16 mouse cellular contexts compared by ENCODE assay signal in genomic region chr19:22604322-22604721, GRCm38 (mm10).
DNase-seq lines count a peak whose midpoint lies in the region; ATAC-seq and TF ChIP-seq lines count a peak whose summit lies in the region.
"Had no signal": no experiment of that assay in that cellular context is flagged by ENCODE, and none has a peak within 500 bp of the region (broad histone marks: within the 10 kb centered on the region; RNA-seq: fewer than 3 reads in every experiment).

No protein-coding gene starts in this region.

- intact Hi-C loops in heart, postnatal 14 days (cut with DNase I) = no loop called here

- H3K9ac ChIP-seq in hindbrain, postnatal 0 days (replicated peaks; ENCODE audit: low read length) = no peak overlapping the region
- no peak overlapping the region for H3K9ac ChIP-seq in CH12.LX (ENCODE audit: insufficient read depth, low read depth)

- 24% methylated on average over 4 of the region's 4 CpGs for WGBS in hindbrain, postnatal 0 days
- 41% methylated on average over 4 of the region's 4 CpGs for WGBS in hindbrain, embryonic 10.5 days

- H3K4me1 ChIP-seq in hindbrain, postnatal 0 days (ENCODE audit: insufficient read depth, low read length) = peaks cover 3% of the 10 kb centered on the region; the same call in 1 of the 2 replicates
- H3K4me1 ChIP-seq in hindbrain, embryonic 10.5 days (replicated peaks) = no peaks in the 10 kb centered on the region
- H3K4me1 ChIP-seq in CH12.LX (ENCODE audit: control insufficient read depth in 1 of 2, insufficient read depth in 2 of 2) = peaks cover 18 to 55% of the 10 kb centered on the region in 2 experiments
- H3K4me1 ChIP-seq: heart, embryonic 10.5 days had no signal

- in situ Hi-C loops in CH12.LX (cut with MboI; ENCODE audit: low pct_ligation_motif_present, low pct_unique_long_range_greater_than_20kb, low sequenced_read_pairs) = no loop called here

- TF ChIP-seq CTCF in hindbrain, postnatal 0 days (IDR thresholded peaks at IDR 0.05; ENCODE audit: low read depth) = no peak
- no peak for TF ChIP-seq CTCF in CH12.LX (conservative IDR thresholded peaks at IDR 0.05 in 1 of 2, IDR thresholded peaks at IDR 0.05 in 1 of 2; ENCODE audit: low read depth in 2 of 2, low read length in 2 of 2)

- no peaks in the 10 kb centered on the region for H3K27me3 ChIP-seq in hindbrain, postnatal 0 days (ENCODE audit: insufficient read depth, low read length)
- H3K27me3 ChIP-seq in hindbrain, embryonic 10.5 days (ENCODE audit: insufficient read depth, poor library complexity, severe bottlenecking) = no peaks in the 10 kb centered on the region
- H3K27me3 ChIP-seq in CH12.LX (replicated peaks) = no peaks in the 10 kb centered on the region

- no peak overlapping the region for H3K4me3 ChIP-seq in hindbrain, postnatal 0 days (ENCODE audit: low read length)
- no peak overlapping the region for H3K4me3 ChIP-seq in hindbrain, embryonic 10.5 days
- no peak overlapping the region for H3K4me3 ChIP-seq in CH12.LX (replicated peaks in 1 of 3; ENCODE audit: low read depth in 2 of 3, low read length in 2 of 3, poor library complexity in 1 of 3)
- H3K4me3 ChIP-seq: heart, embryonic 10.5 days; myocyte had no signal

- dilution Hi-C loops in CH12.LX (cut with MboI; ENCODE audit: extremely low pct_ligation_motif_present, extremely low pct_unique_long_range_greater_than_20kb, low sequenced_read_pairs) = no loop called here

- TF ChIP-seq EP300 in CH12.LX (IDR thresholded peaks at IDR 0.05; ENCODE audit: low read length) = peak; percentile 42; the same call in 1 of the 2 replicates

- TF ChIP-seq POLR2A in CH12.LX (IDR thresholded peaks at IDR 0.05; ENCODE audit: low read depth, low read length) = no peak

- peak; percentile 27 for DNase-seq in hindbrain, postnatal 0 days (ENCODE audit: low spot score)
- DNase-seq in hindbrain, embryonic 10.5 days (ENCODE audit: low spot score) = no peak
- peak; percentile 46 for DNase-seq in CH12.LX (ENCODE audit: extremely low read depth)
- DNase-seq in cerebellum, adult 11 months = peak; percentile 27
- DNase-seq in cerebellum, postnatal 25 days = peak; percentile 38 to 55
- DNase-seq in heart, postnatal 14 days = no peak
- DNase-seq in gastrocnemius, postnatal 10 days = no peak
- DNase-seq in adrenal gland, adult 8-10 months = no peak
- DNase-seq: adrenal gland, adult 2 months; gastrocnemius, postnatal 36 days; heart, postnatal 36 days; lung, adult 2 months; right cerebral cortex, postnatal 14 days had no signal

- TF ChIP-seq RAD21 in CH12.LX (IDR thresholded peaks at IDR 0.05; ENCODE audit: low read depth, low read length) = no peak

- no peaks in the 10 kb centered on the region for H3K36me3 ChIP-seq in hindbrain, postnatal 0 days (ENCODE audit: insufficient read depth, low read length)
- H3K36me3 ChIP-seq in hindbrain, embryonic 10.5 days = no peaks in the 10 kb centered on the region
- no peaks in the 10 kb centered on the region for H3K36me3 ChIP-seq in CH12.LX (replicated peaks in 1 of 2; ENCODE audit: control insufficient read depth in 1 of 2, insufficient read depth in 1 of 2, low read length in 1 of 2)
- H3K36me3 ChIP-seq: heart, embryonic 10.5 days had no signal

- no peak overlapping the region for H3K27ac ChIP-seq in hindbrain, postnatal 0 days
- no peak overlapping the region for H3K27ac ChIP-seq in hindbrain, embryonic 10.5 days
- H3K27ac ChIP-seq in CH12.LX (ENCODE audit: insufficient read depth, low read depth) = no peak overlapping the region
- H3K27ac ChIP-seq: heart, embryonic 10.5 days; macrophage had no signal

- no peaks in the 10 kb centered on the region for H3K79me2 ChIP-seq in CH12.LX (replicated peaks; ENCODE audit: control insufficient read depth, extremely low read depth, insufficient read depth, poor library complexity, severe bottlenecking)

- no peak for ATAC-seq in hindbrain, postnatal 0 days

- no peaks in the 10 kb centered on the region for H3K9me3 ChIP-seq in hindbrain, postnatal 0 days (ENCODE audit: low read length)
- no peaks in the 10 kb centered on the region for H3K9me3 ChIP-seq in hindbrain, embryonic 10.5 days
- no peaks in the 10 kb centered on the region for H3K9me3 ChIP-seq in CH12.LX (replicated peaks; ENCODE audit: low read length)
- H3K9me3 ChIP-seq: heart, embryonic 10.5 days had no signal

- H3K4me2 ChIP-seq in hindbrain, postnatal 0 days (ENCODE audit: low read depth, low read length) = no peak overlapping the region
- H3K4me2 ChIP-seq in CH12.LX (ENCODE audit: insufficient read depth, low read depth, poor library complexity, severe bottlenecking) = peak overlapping the region; percentile 83; the same call in 1 of the 2 replicates

TF ChIP-seq in CH12.LX, 34 proteins besides CTCF, POLR2A, EP300 and RAD21:
- TF ChIP-seq RCOR1 (conservative IDR thresholded peaks at IDR 0.05; ENCODE audit: low read depth, low read length) = no peak
- peak; percentile 17; the same call in 1 of the 2 replicates for TF ChIP-seq ETS1 (conservative IDR thresholded peaks at IDR 0.05; ENCODE audit: low read depth, low read length)
- TF ChIP-seq IRF4 (IDR thresholded peaks at IDR 0.05; ENCODE audit: low read depth, low read length) = peak; percentile 72
- 0 out of 2 replicates have a peak, but pooled peaks have one; percentile 28 for TF ChIP-seq BHLHE40 (IDR thresholded peaks at IDR 0.05; ENCODE audit: low read depth, low read length)
- no peak for TF ChIP-seq TCF12 (IDR thresholded peaks at IDR 0.05; ENCODE audit: low read depth, low read length)
- TF ChIP-seq ELF1 (IDR thresholded peaks at IDR 0.05; ENCODE audit: low read depth, low read length) = no peak
- TF ChIP-seq ZKSCAN1 (IDR thresholded peaks at IDR 0.05; ENCODE audit: borderline replicate concordance, low read depth, low read length) = no peak

Comparison
In these comparisons a context has a peak if more than half of its experiments do, and no peak if none do; other contexts are left out.
1. DNase-seq: peak in hindbrain, postnatal 0 days (single experiment), CH12.LX (single experiment), cerebellum, adult 11 months (single experiment) and cerebellum, postnatal 25 days (2 of 2); none in hindbrain, embryonic 10.5 days (single experiment), heart, postnatal 14 days (0 of 2), gastrocnemius, postnatal 10 days (single experiment) and adrenal gland, adult 8-10 months (single experiment).